8 mouse cellular contexts compared by ENCODE assay signal in the genomic region with DNA sequence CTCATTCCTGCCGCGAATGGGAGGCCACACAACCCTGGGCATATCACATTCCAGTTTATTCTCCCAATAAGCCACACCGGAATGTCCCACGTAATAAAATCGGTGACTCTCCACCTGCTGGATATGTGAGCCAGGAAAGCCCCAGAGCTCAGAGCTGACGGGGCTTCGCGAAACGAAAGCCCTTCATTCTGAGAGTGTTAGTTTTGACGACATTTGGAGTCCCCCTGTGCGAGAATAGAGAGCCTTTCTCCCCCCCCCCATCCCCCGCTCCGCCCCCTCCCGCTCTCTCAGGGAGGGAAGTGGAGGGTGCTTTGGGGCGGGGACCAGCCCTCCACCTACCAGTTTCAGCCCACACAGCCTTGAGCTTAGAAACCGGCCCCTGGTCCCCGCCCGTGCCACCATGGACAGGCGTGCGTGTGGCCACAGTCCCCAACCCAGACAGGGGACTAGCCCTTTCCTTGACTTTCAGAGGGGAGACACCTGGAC. TPM values are rescaled to one million over a fixed set of nuclear protein-coding genes. Genes with fewer than 3 reads are reported as not detected.
DNase-seq lines count a peak whose midpoint lies in the region; ATAC-seq and TF ChIP-seq lines count a peak whose summit lies in the region.

No protein-coding gene starts in this region.

- peak; percentile 59 for ATAC-seq in kidney, embryonic 15.5 days (replicated peaks; ENCODE audit: low FRiP score)
- peak; percentile 12; the same call in 1 of the 2 replicates for ATAC-seq in common myeloid progenitor, adult 5-6 weeks (replicated peaks; ENCODE audit: low read depth, poor library complexity, severe bottlenecking)
- peak; percentile 51 for ATAC-seq in liver, postnatal 0 days

- under 1% methylated on average over 20 of the region's 20 CpGs for WGBS in kidney, embryonic 15.5 days
- 5% methylated on average over 20 of the region's 20 CpGs for WGBS in hindbrain, embryonic 10.5 days
- 5% methylated on average over 17 of the region's 20 CpGs for WGBS in liver, postnatal 0 days (ENCODE audit: insufficient replicate concordance)

- peaks cover 56% of the 10 kb centered on the region for H3K4me1 ChIP-seq in kidney, embryonic 15.5 days
- peaks cover 53% of the 10 kb centered on the region for H3K4me1 ChIP-seq in hindbrain, embryonic 10.5 days (replicated peaks)
- peaks cover 35% of the 10 kb centered on the region for H3K4me1 ChIP-seq in liver, postnatal 0 days (ENCODE audit: insufficient read depth)

- H3K36me3 ChIP-seq in kidney, embryonic 15.5 days = no peaks in the 10 kb centered on the region
- no peaks in the 10 kb centered on the region for H3K36me3 ChIP-seq in hindbrain, embryonic 10.5 days
- no peaks in the 10 kb centered on the region for H3K36me3 ChIP-seq in liver, postnatal 0 days (replicated peaks; ENCODE audit: insufficient read depth, low read length)

- no peak for TF ChIP-seq CTCF in liver, postnatal 0 days (IDR thresholded peaks at IDR 0.05; ENCODE audit: low read depth)

- H3K4me2 ChIP-seq in kidney, embryonic 15.5 days = peak overlapping the region; percentile 99
- H3K4me2 ChIP-seq in liver, postnatal 0 days (ENCODE audit: low read depth, low read length) = peak overlapping the region; percentile 99

- peak overlapping the region; percentile 47 for H3K9ac ChIP-seq in kidney, embryonic 15.5 days
- peak overlapping the region; percentile 68 for H3K9ac ChIP-seq in liver, postnatal 0 days (replicated peaks)

- no peaks in the 10 kb centered on the region for H3K9me3 ChIP-seq in kidney, embryonic 15.5 days (replicated peaks)
- no peaks in the 10 kb centered on the region for H3K9me3 ChIP-seq in hindbrain, embryonic 10.5 days
- no peaks in the 10 kb centered on the region for H3K9me3 ChIP-seq in liver, postnatal 0 days (ENCODE audit: low read length)

- TF ChIP-seq EP300 in liver, postnatal 0 days (IDR thresholded peaks at IDR 0.05; ENCODE audit: low read depth) = no peak

- peaks cover 71% of the 10 kb centered on the region for H3K27me3 ChIP-seq in kidney, embryonic 15.5 days
- peaks cover 85% of the 10 kb centered on the region for H3K27me3 ChIP-seq in hindbrain, embryonic 10.5 days (ENCODE audit: insufficient read depth, poor library complexity, severe bottlenecking)
- peaks cover 34% of the 10 kb centered on the region for H3K27me3 ChIP-seq in liver, postnatal 0 days (ENCODE audit: insufficient read depth, low read length)

- DNase-seq in kidney, adult 18-20 months = no peak
- DNase-seq in hindbrain, embryonic 10.5 days (ENCODE audit: low spot score) = peak; percentile 47
- DNase-seq in liver, postnatal 0 days = peak; percentile 47
- peak; percentile 50 for DNase-seq in retina, postnatal 1 day
- DNase-seq in cerebellum, adult 8-10 months = no peak
- no peak for DNase-seq in cerebellum, adult 11-12 months

- peak overlapping the region; percentile 53 for H3K4me3 ChIP-seq in kidney, embryonic 15.5 days (replicated peaks)
- H3K4me3 ChIP-seq in hindbrain, embryonic 10.5 days = peak overlapping the region; percentile 60
- H3K4me3 ChIP-seq in liver, postnatal 0 days (ENCODE audit: low read depth, low read length) = peak overlapping the region; percentile 61

- H3K27ac ChIP-seq in kidney, embryonic 15.5 days = no peak overlapping the region
- peak overlapping the region; percentile 67 for H3K27ac ChIP-seq in hindbrain, embryonic 10.5 days
- no peak overlapping the region for H3K27ac ChIP-seq in liver, postnatal 0 days (ENCODE audit: low read depth)

RNA-seq across cellular contexts. Expression of a gene that starts 56.0 kb away (rescaled TPM):
- 0.66 and 0.69 TPM in 2 replicates for polyA plus RNA-seq in kidney, embryonic 15.5 days (2015; fragmentation: Nextera tagmentation; extraction: Ambion mirVana)
- 1.2 and 1.9 TPM in 2 replicates for total RNA-seq in common myeloid progenitor, adult 5-6 weeks (2017)
- 1.0 and 1.2 TPM in 2 replicates for polyA plus RNA-seq in hindbrain, embryonic 10.5 days (2016; fragmentation: Nextera tagmentation; extraction: Ambion mirVana)
- 0.13 and 0.43 TPM in 2 replicates for polyA plus RNA-seq in liver, postnatal 0 days (2015; fragmentation: Nextera tagmentation; extraction: Ambion mirVana)

Comparison
In these comparisons a context has a peak if more than half of its experiments do, and no peak if none do; other contexts are left out.
1. DNase-seq: peak in hindbrain, embryonic 10.5 days (single experiment), liver, postnatal 0 days (single experiment) and retina, postnatal 1 day (single experiment); none in kidney, adult 18-20 months (single experiment), cerebellum, adult 8-10 months (single experiment) and cerebellum, adult 11-12 months (single experiment).
2. Peak in every context shown above with its lines, with median percentiles within 50 percentile points of each other: ATAC-seq and H3K4me3 ChIP-seq.